Mouse (Mus musculus) gastrocnemius, postnatal 14 days (tissue): ENCODE results near the gene Kansl1l. TPM values are rescaled to one million over a fixed set of nuclear protein-coding genes. Genes with fewer than 3 reads are reported as not detected.

Experiments used
- DNase-seq: peaks from one replicate; pipeline ENCODE4 v3.0.0; 2021; ENCODE audit warnings: mixed read lengths
- intact Hi-C: fragments of 180-260 bp; cut with DNase I; formaldehyde crosslinking; loops from one replicate; pipeline ENCODE4 v1.15.1; 2025; ENCODE audit warnings: low total_unique reads
- total RNA-seq, 2 experiments: library from RNA; stranded (reverse); gene quantifications; 2 replicates each; pipeline ENCODE4 v1.2.3; 2021

The Kansl1l gene
- total RNA-seq, 2 experiments from 2014 or later, result 17.2 to 18.8 TPM

DNA sequence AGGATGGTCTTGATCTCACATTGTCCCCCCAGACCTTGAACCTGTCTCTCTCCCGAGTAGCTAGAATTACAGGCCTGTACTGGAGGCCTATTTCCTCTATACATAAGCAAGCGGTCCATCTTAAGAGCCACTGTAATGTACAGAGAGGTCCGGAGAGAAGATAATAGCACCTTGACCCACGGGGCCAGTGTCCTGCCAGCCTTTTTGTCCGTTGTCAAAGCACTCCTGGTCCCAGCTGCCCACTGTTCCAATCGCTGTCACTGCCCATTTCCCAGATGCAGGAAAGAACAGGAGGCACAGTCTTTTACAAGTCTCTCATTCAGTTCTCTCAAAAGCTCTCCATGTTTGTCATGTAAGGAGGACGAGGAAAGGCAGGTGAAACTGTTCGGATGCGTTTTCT lies 4.6 kb upstream of the Kansl1l start:
- intact Hi-C loops, result no loop called here
- DNase-seq, result no peak

GRCm38 (mm10) chr1:66820241-66820640 lies 2.9 kb upstream of the Kansl1l start:
- intact Hi-C loops, result no loop called here
- DNase-seq, result no peak

DNA sequence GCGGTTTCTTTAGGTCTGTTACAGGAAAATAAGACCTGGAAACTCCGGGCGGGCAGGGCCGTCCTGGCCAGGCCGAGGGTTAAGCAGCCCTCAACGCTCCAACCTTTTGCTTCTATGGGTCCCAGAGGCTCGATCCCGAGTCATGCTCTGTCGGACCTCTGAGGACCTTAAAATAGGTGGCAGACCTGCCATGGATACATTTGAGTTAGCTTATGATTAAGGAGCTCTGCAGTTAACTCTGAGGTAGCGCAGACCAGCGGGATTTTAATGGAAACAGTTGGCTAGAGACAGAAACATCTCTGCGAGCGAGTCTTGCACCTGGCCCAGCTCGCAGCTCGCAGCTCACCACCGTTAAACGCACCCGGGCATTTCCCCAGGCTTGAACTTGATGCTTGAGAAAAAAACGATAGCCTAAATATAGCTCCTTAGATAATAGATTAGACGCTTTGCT lies 528 bp upstream of the Kansl1l start:
- peak; percentile 25 for DNase-seq
- intact Hi-C loops, result no loop called here

- DNase-seq, result peak; percentile 92
- intact Hi-C loops, result no loop called here
Measured at GRCm38 (mm10) chr1:66816837-66817452, 417 bp downstream of the Kansl1l start.

GRCm38 (mm10) chr1:66815941-66816777 lies 1.2 kb downstream of the Kansl1l start:
- intact Hi-C loops, result no loop called here
- peak; percentile 58 for DNase-seq

DNA sequence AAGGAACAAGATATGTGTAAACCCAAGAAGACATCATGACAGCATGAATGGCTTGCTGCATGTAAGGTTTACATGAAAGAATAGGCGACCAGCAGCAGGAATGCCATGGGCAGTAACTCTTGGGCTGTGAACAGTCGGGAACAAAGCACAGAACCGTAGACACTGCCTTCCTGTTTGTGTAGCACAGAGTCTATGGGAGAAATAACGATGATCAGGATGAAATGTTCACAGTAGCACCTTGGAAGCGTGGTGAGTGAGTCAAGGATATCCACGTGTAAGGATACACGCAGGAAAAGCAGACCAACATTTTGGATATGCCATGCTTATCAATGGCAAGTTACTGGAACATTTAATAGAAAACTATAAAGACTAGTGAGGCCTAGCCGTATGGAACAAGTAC lies 2.6 kb downstream of the Kansl1l start:
- intact Hi-C loops, result no loop called here

GRCm38 (mm10) chr1:66813191-66813590 lies 4.2 kb downstream of the Kansl1l start:
- intact Hi-C loops, result no loop called here
- no peak for DNase-seq

More for the DNA sequence above, 2.6 kb downstream of the Kansl1l start:
- DNase-seq, result no peak

DNA sequence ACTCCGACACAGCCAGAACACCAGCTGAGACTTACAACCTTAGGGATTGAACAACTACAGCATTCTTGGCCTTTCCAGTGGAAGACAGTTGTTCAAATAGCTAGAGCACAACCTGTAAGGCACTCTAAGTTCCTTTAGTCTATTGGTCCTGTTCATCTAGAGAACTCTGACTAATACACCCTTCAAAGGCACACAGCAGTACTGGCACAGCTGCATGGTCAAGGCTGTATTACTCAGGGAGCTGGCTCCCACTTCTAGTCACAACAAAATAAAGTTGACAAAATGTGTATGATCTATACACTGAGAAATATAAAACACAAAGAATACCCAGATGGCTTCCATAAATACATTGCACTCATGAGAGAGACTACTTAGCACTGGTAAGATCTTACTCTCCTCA lies 10.5 kb downstream of the Kansl1l start:
- DNase-seq, result no peak
- intact Hi-C loops, result no loop called here

- DNase-seq, result no peak
- intact Hi-C loops, result no loop called here
Measured at GRCm38 (mm10) chr1:66805408-66805807, 12.0 kb downstream of the Kansl1l start.

DNA sequence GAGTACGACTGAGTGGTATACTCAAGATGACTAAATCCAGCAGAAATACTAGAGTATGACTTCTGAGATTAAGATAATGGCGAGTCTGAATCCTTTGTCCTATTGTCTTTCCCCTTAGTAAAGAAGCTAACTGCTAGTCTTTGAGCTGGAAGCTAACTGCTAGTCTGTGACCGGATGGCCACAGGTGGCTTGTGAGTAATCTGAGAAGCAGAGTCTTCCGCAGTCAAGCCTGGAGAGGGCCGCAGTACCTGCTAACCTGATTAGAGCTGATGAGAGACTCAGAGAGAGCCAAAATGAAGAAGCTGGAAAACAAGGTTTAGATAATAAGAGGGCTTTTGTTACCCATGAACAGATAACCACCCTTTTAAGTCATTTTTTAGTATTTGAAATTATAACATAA lies 12.7 kb downstream of the Kansl1l start:
- DNase-seq, result no peak
- intact Hi-C loops, result no loop called here

- intact Hi-C loops, result no loop called here
- DNase-seq, result no peak
Measured at GRCm38 (mm10) chr1:66797962-66798361, 19.4 kb downstream of the Kansl1l start.

DNA sequence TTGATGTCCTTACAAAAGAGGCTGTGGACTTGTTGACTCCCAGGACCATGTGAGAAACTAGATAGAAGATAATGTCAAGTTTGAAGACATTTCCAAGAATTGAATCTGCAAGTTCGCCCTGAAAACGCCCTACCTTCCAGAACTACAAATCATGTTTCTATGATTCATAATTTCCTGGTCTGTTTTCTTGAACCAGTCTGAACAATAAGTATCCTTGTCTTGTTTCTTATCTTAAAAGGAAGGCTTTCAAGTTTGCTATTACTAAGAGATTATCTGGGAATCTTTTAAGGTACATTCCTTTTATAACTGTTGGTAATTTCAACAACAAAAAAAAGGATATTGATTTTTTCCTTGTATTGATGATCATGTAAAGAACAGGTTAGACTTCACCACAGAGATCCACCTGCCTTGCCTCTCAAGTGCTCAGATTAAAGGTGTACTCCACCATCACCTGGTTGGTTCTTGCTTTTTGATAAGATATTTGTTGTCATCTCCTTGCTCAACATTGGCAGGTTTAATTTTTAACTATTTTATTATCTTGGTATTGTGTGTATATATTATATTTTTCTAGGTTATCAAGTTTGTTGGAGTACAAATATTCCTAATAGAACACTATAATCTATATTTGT lies 24.4 kb downstream of the Kansl1l start:
- intact Hi-C loops, result no loop called here
- no peak for DNase-seq

GRCm38 (mm10) chr1:66782296-66782695 lies 35.1 kb downstream of the Kansl1l start:
- intact Hi-C loops, result no loop called here
- no peak for DNase-seq

GRCm38 (mm10) chr1:66781027-66781426 lies 36.3 kb downstream of the Kansl1l start:
- intact Hi-C loops, result no loop called here
- DNase-seq, result no peak

DNA sequence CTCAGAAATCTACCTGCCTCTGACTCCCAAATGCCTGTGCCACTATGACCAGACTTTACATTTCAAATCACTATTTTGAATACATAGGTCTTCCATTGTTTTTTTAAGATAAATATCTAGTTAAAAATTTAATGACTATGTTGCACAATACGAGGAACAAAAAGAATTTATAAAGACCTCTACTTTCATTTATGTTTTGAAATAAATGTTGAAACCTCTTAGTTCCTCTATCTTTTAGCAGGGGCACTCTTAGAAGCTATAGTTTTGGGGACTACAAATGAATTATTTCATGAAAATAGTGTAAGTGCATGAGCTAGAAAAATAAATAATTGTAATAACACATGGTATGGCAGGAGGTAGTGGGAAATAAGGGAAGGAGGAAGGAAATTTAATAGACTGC lies 38.6 kb downstream of the Kansl1l start:
- intact Hi-C loops, result no loop called here
- no peak for DNase-seq

GRCm38 (mm10) chr1:66777878-66778277 lies 39.5 kb downstream of the Kansl1l start:
- peak; percentile 16 for DNase-seq

GRCm38 (mm10) chr1:66768764-66769163 lies 48.6 kb downstream of the Kansl1l start:
- intact Hi-C loops, result no loop called here
- DNase-seq, result no peak

More at GRCm38 (mm10) chr1:66777878-66778277, 39.5 kb downstream of the Kansl1l start:
- intact Hi-C loops, result no loop called here

- DNase-seq, result no peak
- intact Hi-C loops, result no loop called here
Measured at GRCm38 (mm10) chr1:66730581-66730980, 86.8 kb downstream of the Kansl1l start.

- intact Hi-C loops, result no loop called here
- DNase-seq, result no peak
Measured at GRCm38 (mm10) chr1:66712859-66713258, 104.5 kb downstream of the Kansl1l start.

GRCm38 (mm10) chr1:66704523-66704922 lies 112.8 kb downstream of the Kansl1l start:
- intact Hi-C loops, result no loop called here
- no peak for DNase-seq
